Mouse (Mus musculus): Measurements from ENCODE around the gene Tlk1. TPM values are rescaled to one million over a fixed set of nuclear protein-coding genes. Genes with fewer than 3 reads are reported as not detected.

Tlk1 gene
- total and polyA plus RNA-seq, 3 experiments: 13.1 to 37.6 (median 17.4) TPM

GRCm38 (mm10) chr2:70852796-70853221 is 27.3 kb upstream of the Tlk1 start:
- no peak for DNase-seq (ENCODE audit: extremely low read depth)
- H3K27ac ChIP-seq (ENCODE audit: insufficient read depth, low read depth): no peak overlapping the region
- dilution Hi-C loops (cut with MboI; ENCODE audit: extremely low pct_ligation_motif_present, extremely low pct_unique_long_range_greater_than_20kb, low sequenced_read_pairs): no loop called here
- TF ChIP-seq MAZ (IDR thresholded peaks at IDR 0.05; ENCODE audit: low read depth, low read length) (no peak), TCF12 (IDR thresholded peaks at IDR 0.05; ENCODE audit: low read depth, low read length) (no peak), ZMIZ1 (IDR thresholded peaks at IDR 0.05; ENCODE audit: low read depth, low read length) (no peak), BHLHE40 (IDR thresholded peaks at IDR 0.05; ENCODE audit: low read depth, low read length) (no peak), NELFE (IDR thresholded peaks at IDR 0.05; ENCODE audit: low read depth, low read length) (no peak), MAFK (IDR thresholded peaks at IDR 0.05; ENCODE audit: insufficient replicate concordance, low read length) (no peak), TBP (conservative IDR thresholded peaks at IDR 0.05; ENCODE audit: low read depth, low read length) (no peak), CHD1 (IDR thresholded peaks at IDR 0.05; ENCODE audit: low read depth, low read length) (no peak), HCFC1 (IDR thresholded peaks at IDR 0.05; ENCODE audit: low read depth, low read length) (no peak), JUND (conservative IDR thresholded peaks at IDR 0.05; ENCODE audit: low read depth, low read length) (no peak), USF2 (conservative IDR thresholded peaks at IDR 0.05; ENCODE audit: low read depth, low read length) (no peak), POLR2A (IDR thresholded peaks at IDR 0.05; ENCODE audit: low read depth, low read length) (no peak), CHD2 (IDR thresholded peaks at IDR 0.05; ENCODE audit: low read length) (no peak), MXI1 (IDR thresholded peaks at IDR 0.05; ENCODE audit: low read depth, low read length) (no peak)
- H3K4me3 ChIP-seq (replicated peaks in 1 of 3; ENCODE audit: low read depth in 2 of 3, low read length in 2 of 3, poor library complexity in 1 of 3): no peak overlapping the region
- no peaks in the 10 kb centered on the region for H3K79me2 ChIP-seq (replicated peaks; ENCODE audit: control insufficient read depth, extremely low read depth, insufficient read depth, poor library complexity, severe bottlenecking)
- H3K27me3 ChIP-seq (replicated peaks): no peaks in the 10 kb centered on the region
- H3K36me3 ChIP-seq (replicated peaks in 1 of 2; ENCODE audit: control insufficient read depth in 1 of 2, insufficient read depth in 1 of 2, low read length in 1 of 2): no peaks in the 10 kb centered on the region
- no peak overlapping the region for H3K9ac ChIP-seq (ENCODE audit: insufficient read depth, low read depth)
- H3K4me1 ChIP-seq (ENCODE audit: control insufficient read depth in 1 of 2, insufficient read depth in 2 of 2): peaks cover 8 to 9% of the 10 kb centered on the region in 2 experiments
- in situ Hi-C loops (cut with MboI; ENCODE audit: low pct_ligation_motif_present, low pct_unique_long_range_greater_than_20kb, low sequenced_read_pairs): no loop called here
- no peak overlapping the region for H3K4me2 ChIP-seq (ENCODE audit: insufficient read depth, low read depth, poor library complexity, severe bottlenecking)
- no peaks in the 10 kb centered on the region for H3K9me3 ChIP-seq (replicated peaks; ENCODE audit: low read length)

- Histone ChIP-seq H3K9me3 (replicated peaks; ENCODE audit: low read length) (no peaks in the 10 kb centered on the region), H3K27ac (ENCODE audit: insufficient read depth, low read depth) (no peak overlapping the region), H3K4me1 (ENCODE audit: control insufficient read depth in 1 of 2, insufficient read depth in 2 of 2) (peaks cover 4 to 6% of the 10 kb centered on the region in 2 experiments), H3K4me3 (replicated peaks in 1 of 3; ENCODE audit: low read depth in 2 of 3, low read length in 2 of 3, poor library complexity in 1 of 3) (no peak overlapping the region), H3K9ac (ENCODE audit: insufficient read depth, low read depth) (no peak overlapping the region), H3K36me3 (replicated peaks in 1 of 2; ENCODE audit: control insufficient read depth in 1 of 2, insufficient read depth in 1 of 2, low read length in 1 of 2) (no peaks in the 10 kb centered on the region), H3K27me3 (replicated peaks) (no peaks in the 10 kb centered on the region), H3K4me2 (ENCODE audit: insufficient read depth, low read depth, poor library complexity, severe bottlenecking) (no peak overlapping the region), H3K79me2 (replicated peaks; ENCODE audit: control insufficient read depth, extremely low read depth, insufficient read depth, poor library complexity, severe bottlenecking) (no peaks in the 10 kb centered on the region)
- TF ChIP-seq E2F4 (IDR thresholded peaks at IDR 0.05; ENCODE audit: insufficient replicate concordance, low read depth, low read length) (no peak), GABPA (IDR thresholded peaks at IDR 0.05; ENCODE audit: insufficient replicate concordance, low read depth, low read length) (no peak), ELF1 (IDR thresholded peaks at IDR 0.05; ENCODE audit: low read depth, low read length) (no peak), ETS1 (conservative IDR thresholded peaks at IDR 0.05; ENCODE audit: low read depth, low read length) (no peak), UBTF (IDR thresholded peaks at IDR 0.05; ENCODE audit: low read depth, low read length) (no peak), HCFC1 (IDR thresholded peaks at IDR 0.05; ENCODE audit: low read depth, low read length) (no peak), JUN (IDR thresholded peaks at IDR 0.05; ENCODE audit: insufficient read depth, low read depth, low read length) (no peak), EP300 (IDR thresholded peaks at IDR 0.05; ENCODE audit: low read length) (no peak)
- dilution Hi-C loops (cut with MboI; ENCODE audit: extremely low pct_ligation_motif_present, extremely low pct_unique_long_range_greater_than_20kb, low sequenced_read_pairs) (no loop called here), in situ Hi-C loops (cut with MboI; ENCODE audit: low pct_ligation_motif_present, low pct_unique_long_range_greater_than_20kb, low sequenced_read_pairs) (no loop called here)
- DNase-seq (ENCODE audit: extremely low read depth): no peak
Observed at GRCm38 (mm10) chr2:70852186-70852795, 26.8 kb upstream of the Tlk1 start.

Measured in CH12.LX (cell line).